Mouse (Mus musculus): ENCODE measurements around the gene Nf2.

DNA sequence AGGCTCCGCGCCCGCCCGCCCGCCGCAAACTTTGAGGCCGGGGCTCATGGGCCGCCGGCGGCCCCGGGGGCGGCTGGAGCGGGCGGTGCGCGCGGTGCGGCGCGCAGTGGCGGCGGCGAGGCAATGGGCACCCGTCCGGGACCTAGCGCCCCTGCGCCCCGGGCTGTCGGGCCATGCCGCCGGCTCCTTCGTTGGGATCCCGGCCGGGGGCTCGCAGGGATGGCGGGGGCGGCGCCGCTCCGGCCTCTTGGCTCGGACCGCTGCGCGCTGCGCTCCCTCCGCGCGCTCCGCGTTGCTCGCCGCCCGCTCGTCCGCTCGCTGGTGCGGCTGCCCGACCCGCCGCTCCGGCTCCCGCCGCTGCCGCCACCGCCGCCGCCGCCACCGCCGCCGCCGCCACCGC lies 102.6 kb downstream of the Nf2 start, which contains the start of gene Cabp7:
- no peak for TF ChIP-seq CTCF (IDR thresholded peaks at IDR 0.05; ENCODE audit: low read depth)
- TF ChIP-seq EP300 (IDR thresholded peaks at IDR 0.05; ENCODE audit: low read depth) = no peak
